Mouse (Mus musculus): ENCODE measurements around the gene Paqr7. TPM values are rescaled to one million over a fixed set of nuclear protein-coding genes. Genes with fewer than 3 reads are reported as not detected.

Gene Paqr7
- total and polyA plus RNA-seq, 3 experiments = 0.43 to 2.7 (median 0.89) TPM

GRCm38 (mm10) chr4:134542726-134543125 is 46.2 kb downstream of the Paqr7 start:
- in situ Hi-C loops (cut with MboI; ENCODE audit: low pct_ligation_motif_present, low pct_unique_long_range_greater_than_20kb, low sequenced_read_pairs) (loop anchor here (5.0 to 10.0 kb wide), 2 partner anchors 170 to 252 kb away; no protein-coding TSS in a partner anchor), dilution Hi-C loops (cut with MboI; ENCODE audit: extremely low pct_ligation_motif_present, extremely low pct_unique_long_range_greater_than_20kb, low sequenced_read_pairs) (no loop called here)
- Histone ChIP-seq H3K4me1 (ENCODE audit: control insufficient read depth in 1 of 2, insufficient read depth in 2 of 2) (no peaks in the 10 kb centered on the region), H3K36me3 (replicated peaks in 1 of 2; ENCODE audit: control insufficient read depth in 1 of 2, insufficient read depth in 1 of 2, low read length in 1 of 2) (no peaks in the 10 kb centered on the region), H3K4me3 (replicated peaks in 1 of 3; ENCODE audit: low read depth in 2 of 3, low read length in 2 of 3, poor library complexity in 1 of 3) (no peak overlapping the region), H3K4me2 (ENCODE audit: insufficient read depth, low read depth, poor library complexity, severe bottlenecking) (no peak overlapping the region), H3K9me3 (replicated peaks; ENCODE audit: low read length) (no peaks in the 10 kb centered on the region), H3K27me3 (replicated peaks) (peaks cover 17% of the 10 kb centered on the region), H3K79me2 (replicated peaks; ENCODE audit: control insufficient read depth, extremely low read depth, insufficient read depth, poor library complexity, severe bottlenecking) (no peaks in the 10 kb centered on the region), H3K27ac (ENCODE audit: insufficient read depth, low read depth) (no peak overlapping the region), H3K9ac (ENCODE audit: insufficient read depth, low read depth) (no peak overlapping the region)
- no peak for DNase-seq (ENCODE audit: extremely low read depth)
- TF ChIP-seq MYC (IDR thresholded peaks at IDR 0.05; ENCODE audit: low read depth, low read length) (no peak), E2F4 (IDR thresholded peaks at IDR 0.05; ENCODE audit: insufficient replicate concordance, low read depth, low read length) (no peak), POLR2A (IDR thresholded peaks at IDR 0.05; ENCODE audit: low read depth, low read length) (no peak), MXI1 (IDR thresholded peaks at IDR 0.05; ENCODE audit: low read depth, low read length) (no peak), PAX5 (IDR thresholded peaks at IDR 0.05; ENCODE audit: low read length) (no peak), MAZ (IDR thresholded peaks at IDR 0.05; ENCODE audit: low read depth, low read length) (no peak), JUN (IDR thresholded peaks at IDR 0.05; ENCODE audit: insufficient read depth, low read depth, low read length) (no peak), RAD21 (IDR thresholded peaks at IDR 0.05; ENCODE audit: low read depth, low read length) (no peak), SMC3 (IDR thresholded peaks at IDR 0.05; ENCODE audit: low read depth, low read length) (no peak), ZMIZ1 (IDR thresholded peaks at IDR 0.05; ENCODE audit: low read depth, low read length) (no peak), NELFE (IDR thresholded peaks at IDR 0.05; ENCODE audit: low read depth, low read length) (no peak), ETS1 (conservative IDR thresholded peaks at IDR 0.05; ENCODE audit: low read depth, low read length) (no peak), RCOR1 (conservative IDR thresholded peaks at IDR 0.05; ENCODE audit: low read depth, low read length) (no peak), CTCF (conservative IDR thresholded peaks at IDR 0.05 in 1 of 2, IDR thresholded peaks at IDR 0.05 in 1 of 2; ENCODE audit: low read depth in 2 of 2, low read length in 2 of 2) (no peak)

DNA sequence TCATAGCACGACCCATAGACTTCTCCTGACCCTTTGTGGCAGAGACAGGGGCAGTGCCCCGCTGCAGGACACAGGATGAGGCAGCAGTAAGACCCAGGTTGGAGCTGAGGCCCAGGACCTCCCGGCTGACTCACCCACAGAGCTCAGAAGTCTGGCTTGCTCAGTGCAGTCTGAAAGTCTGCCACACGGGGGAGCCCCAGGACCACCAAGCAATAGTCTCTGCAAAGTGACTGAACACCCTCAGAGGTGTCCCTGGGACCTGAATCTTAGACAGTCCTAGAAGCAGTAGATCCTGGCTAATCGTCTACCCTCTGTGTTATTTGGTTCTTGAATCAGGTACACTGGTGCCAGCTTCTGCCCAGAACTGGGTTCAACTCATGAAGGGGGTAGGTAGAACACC is 46.8 kb downstream of the Paqr7 start:
- in situ Hi-C loops (cut with MboI; ENCODE audit: low pct_ligation_motif_present, low pct_unique_long_range_greater_than_20kb, low sequenced_read_pairs) = loop anchor here (5.0 to 10.0 kb wide), 2 partner anchors 169 to 252 kb away; no protein-coding TSS in a partner anchor
- Histone ChIP-seq H3K79me2 (replicated peaks; ENCODE audit: control insufficient read depth, extremely low read depth, insufficient read depth, poor library complexity, severe bottlenecking) (no peaks in the 10 kb centered on the region), H3K4me2 (ENCODE audit: insufficient read depth, low read depth, poor library complexity, severe bottlenecking) (no peak overlapping the region), H3K9ac (ENCODE audit: insufficient read depth, low read depth) (no peak overlapping the region), H3K4me3 (replicated peaks in 1 of 3; ENCODE audit: low read depth in 2 of 3, low read length in 2 of 3, poor library complexity in 1 of 3) (no peak overlapping the region), H3K9me3 (replicated peaks; ENCODE audit: low read length) (no peaks in the 10 kb centered on the region), H3K27ac (ENCODE audit: insufficient read depth, low read depth) (no peak overlapping the region), H3K27me3 (replicated peaks) (peaks cover 12% of the 10 kb centered on the region), H3K36me3 (replicated peaks in 1 of 2; ENCODE audit: control insufficient read depth in 1 of 2, insufficient read depth in 1 of 2, low read length in 1 of 2) (no peaks in the 10 kb centered on the region), H3K4me1 (ENCODE audit: control insufficient read depth in 1 of 2, insufficient read depth in 2 of 2) (peaks cover 0 to 5% of the 10 kb centered on the region in 2 experiments; a peak in 1 of 4 replicates)
- DNase-seq (ENCODE audit: extremely low read depth) = peak; percentile 85
- dilution Hi-C loops (cut with MboI; ENCODE audit: extremely low pct_ligation_motif_present, extremely low pct_unique_long_range_greater_than_20kb, low sequenced_read_pairs) = no loop called here
- TF ChIP-seq MXI1 (IDR thresholded peaks at IDR 0.05; ENCODE audit: low read depth, low read length) (no peak), MAZ (IDR thresholded peaks at IDR 0.05; ENCODE audit: low read depth, low read length) (no peak), RAD21 (IDR thresholded peaks at IDR 0.05; ENCODE audit: low read depth, low read length) (peak; percentile 89), ZMIZ1 (IDR thresholded peaks at IDR 0.05; ENCODE audit: low read depth, low read length) (no peak), ETS1 (conservative IDR thresholded peaks at IDR 0.05; ENCODE audit: low read depth, low read length) (no peak), ZC3H11A (IDR thresholded peaks at IDR 0.05; ENCODE audit: low read depth, low read length) (0 out of 2 replicates have a peak, but pooled peaks have one; percentile 31), SMC3 (IDR thresholded peaks at IDR 0.05; ENCODE audit: low read depth, low read length) (peak; percentile 86), E2F4 (IDR thresholded peaks at IDR 0.05; ENCODE audit: insufficient replicate concordance, low read depth, low read length) (no peak), NRF1 (IDR thresholded peaks at IDR 0.05; ENCODE audit: low read depth, low read length) (no peak), TBP (conservative IDR thresholded peaks at IDR 0.05; ENCODE audit: low read depth, low read length) (no peak), CTCF (conservative IDR thresholded peaks at IDR 0.05 in 1 of 2, IDR thresholded peaks at IDR 0.05 in 1 of 2; ENCODE audit: low read depth in 2 of 2, low read length in 2 of 2) (peak; percentile 66 to 90), MYC (IDR thresholded peaks at IDR 0.05; ENCODE audit: low read depth, low read length) (no peak), CHD1 (IDR thresholded peaks at IDR 0.05; ENCODE audit: low read depth, low read length) (no peak), SIN3A (IDR thresholded peaks at IDR 0.05; ENCODE audit: low read length) (no peak), ZNF384 (IDR thresholded peaks at IDR 0.05; ENCODE audit: low read depth, low read length) (no peak)
